Mouse (Mus musculus): Measurements from ENCODE around the gene Wipf3. TPM values are rescaled to one million over a fixed set of nuclear protein-coding genes. Genes with fewer than 3 reads are reported as not detected.

The Wipf3 gene
- total RNA-seq, 1 experiment = 1.4 TPM

DNA sequence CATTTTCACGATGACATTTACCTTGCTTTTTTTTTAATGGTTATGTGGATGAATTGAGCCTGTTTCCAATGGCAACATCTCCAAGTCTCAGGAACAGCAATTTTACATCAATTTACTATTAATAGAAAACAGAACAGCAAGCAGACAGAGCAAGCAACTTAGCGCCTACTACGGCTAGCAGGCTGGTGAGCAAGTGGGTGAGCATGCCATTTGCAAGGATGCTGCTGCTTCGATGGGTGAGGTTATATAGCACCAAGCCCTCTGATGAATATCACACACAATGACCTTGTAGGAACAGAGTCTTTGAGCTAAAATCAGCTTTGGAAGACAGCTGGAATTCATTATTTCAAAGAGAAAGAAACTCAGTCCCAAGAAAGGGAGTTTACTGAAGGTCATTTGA, 43.0 kb upstream of the Wipf3 start:
- H3K9ac ChIP-seq (ENCODE audit: insufficient read depth, low read depth, low read length, poor library complexity, severe bottlenecking) = no peak overlapping the region
- no peak overlapping the region for H3K4me3 ChIP-seq (ENCODE audit: insufficient read depth in 1 of 2, low read depth in 1 of 2, low read length in 2 of 2, poor library complexity in 1 of 2, severe bottlenecking in 1 of 2)
- DNase-seq (ENCODE audit: low read depth, low spot score) = no peak
- H3K4me1 ChIP-seq (ENCODE audit: control insufficient read depth in 2 of 2, insufficient read depth in 2 of 2, low read length in 2 of 2, poor library complexity in 1 of 2) = no peaks in the 10 kb centered on the region
- TF ChIP-seq ZNF384 (IDR thresholded peaks at IDR 0.05; ENCODE audit: low read depth, low read length) (no peak), ZC3H11A (IDR thresholded peaks at IDR 0.05; ENCODE audit: borderline replicate concordance, low read depth, low read length) (no peak), HCFC1 (IDR thresholded peaks at IDR 0.05; ENCODE audit: borderline replicate concordance, insufficient read depth, low read length) (no peak), CHD2 (IDR thresholded peaks at IDR 0.05; ENCODE audit: low read depth, low read length) (no peak), MAFK (IDR thresholded peaks at IDR 0.05; ENCODE audit: insufficient read depth, low read depth, low read length) (no peak)
- in situ Hi-C loops (cut with MboI; ENCODE audit: low sequenced_read_pairs in 2 of 2, unreplicated experiment in 2 of 2) = no loop called here
- H3K36me3 ChIP-seq (ENCODE audit: control insufficient read depth, insufficient read depth, low read length, poor library complexity, severe bottlenecking) = no peaks in the 10 kb centered on the region
- no peaks in the 10 kb centered on the region for H3K9me3 ChIP-seq (ENCODE audit: control insufficient read depth, insufficient read depth, low read depth, low read length)
- H3K27ac ChIP-seq (ENCODE audit: insufficient read depth, low read depth, low read length, poor library complexity, severe bottlenecking) = no peak overlapping the region

- no peak for TF ChIP-seq ZC3H11A (IDR thresholded peaks at IDR 0.05; ENCODE audit: borderline replicate concordance, low read depth, low read length)
- no peak for TF ChIP-seq CHD2 (IDR thresholded peaks at IDR 0.05; ENCODE audit: low read depth, low read length)
- TF ChIP-seq HCFC1 (IDR thresholded peaks at IDR 0.05; ENCODE audit: borderline replicate concordance, insufficient read depth, low read length) = no peak
- no peak for TF ChIP-seq ZNF384 (IDR thresholded peaks at IDR 0.05; ENCODE audit: low read depth, low read length)
- no peak for TF ChIP-seq MAFK (IDR thresholded peaks at IDR 0.05; ENCODE audit: insufficient read depth, low read depth, low read length)
- Histone ChIP-seq H3K27ac (ENCODE audit: insufficient read depth, low read depth, low read length, poor library complexity, severe bottlenecking) (no peak overlapping the region), H3K9ac (ENCODE audit: insufficient read depth, low read depth, low read length, poor library complexity, severe bottlenecking) (no peak overlapping the region), H3K4me1 (ENCODE audit: control insufficient read depth in 2 of 2, insufficient read depth in 2 of 2, low read length in 2 of 2, poor library complexity in 1 of 2) (no peaks in the 10 kb centered on the region), H3K9me3 (ENCODE audit: control insufficient read depth, insufficient read depth, low read depth, low read length) (no peaks in the 10 kb centered on the region), H3K4me3 (ENCODE audit: insufficient read depth in 1 of 2, low read depth in 1 of 2, low read length in 2 of 2, poor library complexity in 1 of 2, severe bottlenecking in 1 of 2) (no peak overlapping the region), H3K36me3 (ENCODE audit: control insufficient read depth, insufficient read depth, low read length, poor library complexity, severe bottlenecking) (no peaks in the 10 kb centered on the region)
- no peak for DNase-seq (ENCODE audit: low read depth, low spot score)
- in situ Hi-C loops (cut with MboI; ENCODE audit: low sequenced_read_pairs in 2 of 2, unreplicated experiment in 2 of 2) = no loop called here
Measured at GRCm38 (mm10) chr6:54387044-54387443, 42.4 kb upstream of the Wipf3 start.

- no peak overlapping the region for H3K27ac ChIP-seq (ENCODE audit: insufficient read depth, low read depth, low read length, poor library complexity, severe bottlenecking)
- DNase-seq (ENCODE audit: low read depth, low spot score) = no peak
- no peak overlapping the region for H3K4me3 ChIP-seq (ENCODE audit: insufficient read depth in 1 of 2, low read depth in 1 of 2, low read length in 2 of 2, poor library complexity in 1 of 2, severe bottlenecking in 1 of 2)
- H3K36me3 ChIP-seq (ENCODE audit: control insufficient read depth, insufficient read depth, low read length, poor library complexity, severe bottlenecking) = no peaks in the 10 kb centered on the region
- no peaks in the 10 kb centered on the region for H3K9me3 ChIP-seq (ENCODE audit: control insufficient read depth, insufficient read depth, low read depth, low read length)
- no peak overlapping the region for H3K9ac ChIP-seq (ENCODE audit: insufficient read depth, low read depth, low read length, poor library complexity, severe bottlenecking)
- no peaks in the 10 kb centered on the region for H3K4me1 ChIP-seq (ENCODE audit: control insufficient read depth in 2 of 2, insufficient read depth in 2 of 2, low read length in 2 of 2, poor library complexity in 1 of 2)
- in situ Hi-C loops (cut with MboI; ENCODE audit: low sequenced_read_pairs in 2 of 2, unreplicated experiment in 2 of 2) = no loop called here
- TF ChIP-seq ZNF384 (IDR thresholded peaks at IDR 0.05; ENCODE audit: low read depth, low read length) = no peak
- no peak for TF ChIP-seq CHD2 (IDR thresholded peaks at IDR 0.05; ENCODE audit: low read depth, low read length)
- no peak for TF ChIP-seq HCFC1 (IDR thresholded peaks at IDR 0.05; ENCODE audit: borderline replicate concordance, insufficient read depth, low read length)
- TF ChIP-seq MAFK (IDR thresholded peaks at IDR 0.05; ENCODE audit: insufficient read depth, low read depth, low read length) = no peak
- no peak for TF ChIP-seq ZC3H11A (IDR thresholded peaks at IDR 0.05; ENCODE audit: borderline replicate concordance, low read depth, low read length)
Measured at GRCm38 (mm10) chr6:54387751-54388150, 41.7 kb upstream of the Wipf3 start.

DNA sequence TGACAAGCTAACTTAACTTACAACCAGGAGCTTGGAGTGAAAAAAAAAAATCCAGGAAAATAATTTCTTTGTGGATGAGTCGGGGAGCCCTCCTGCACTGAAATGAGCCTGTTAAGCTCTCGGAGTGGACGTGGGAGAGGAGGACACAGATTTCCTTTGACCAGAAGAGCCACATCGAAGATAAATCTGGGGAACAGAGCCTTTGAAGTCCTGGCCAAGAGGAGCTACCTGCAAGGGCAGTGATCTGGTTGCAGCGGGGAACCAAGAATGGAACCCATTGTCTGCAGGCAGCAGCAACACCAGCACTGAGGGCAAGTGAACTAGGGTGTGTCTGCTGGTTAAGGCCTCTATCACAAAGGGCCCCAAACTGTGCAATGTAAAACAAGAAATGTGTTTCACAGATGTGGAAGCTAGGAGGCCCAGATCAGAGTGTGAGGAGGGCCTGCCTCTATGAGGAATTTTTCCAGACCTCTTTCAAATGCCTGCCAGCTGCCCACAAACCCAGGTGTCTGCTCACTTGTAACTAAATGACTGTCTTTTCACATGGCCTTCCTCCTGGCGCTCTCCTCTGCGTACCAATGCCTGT, 40.6 kb upstream of the Wipf3 start:
- H3K4me3 ChIP-seq (ENCODE audit: insufficient read depth in 1 of 2, low read depth in 1 of 2, low read length in 2 of 2, poor library complexity in 1 of 2, severe bottlenecking in 1 of 2) = no peak overlapping the region
- H3K27ac ChIP-seq (ENCODE audit: insufficient read depth, low read depth, low read length, poor library complexity, severe bottlenecking) = no peak overlapping the region
- DNase-seq (ENCODE audit: low read depth, low spot score) = no peak
- H3K4me1 ChIP-seq (ENCODE audit: control insufficient read depth in 2 of 2, insufficient read depth in 2 of 2, low read length in 2 of 2, poor library complexity in 1 of 2) = no peaks in the 10 kb centered on the region
- in situ Hi-C loops (cut with MboI; ENCODE audit: low sequenced_read_pairs in 2 of 2, unreplicated experiment in 2 of 2) = no loop called here
- no peak overlapping the region for H3K9ac ChIP-seq (ENCODE audit: insufficient read depth, low read depth, low read length, poor library complexity, severe bottlenecking)
- no peaks in the 10 kb centered on the region for H3K9me3 ChIP-seq (ENCODE audit: control insufficient read depth, insufficient read depth, low read depth, low read length)
- TF ChIP-seq MAFK (IDR thresholded peaks at IDR 0.05; ENCODE audit: insufficient read depth, low read depth, low read length) = no peak
- TF ChIP-seq HCFC1 (IDR thresholded peaks at IDR 0.05; ENCODE audit: borderline replicate concordance, insufficient read depth, low read length) = no peak
- no peak for TF ChIP-seq CHD2 (IDR thresholded peaks at IDR 0.05; ENCODE audit: low read depth, low read length)
- no peak for TF ChIP-seq ZNF384 (IDR thresholded peaks at IDR 0.05; ENCODE audit: low read depth, low read length)
- no peak for TF ChIP-seq ZC3H11A (IDR thresholded peaks at IDR 0.05; ENCODE audit: borderline replicate concordance, low read depth, low read length)
- H3K36me3 ChIP-seq (ENCODE audit: control insufficient read depth, insufficient read depth, low read length, poor library complexity, severe bottlenecking) = no peaks in the 10 kb centered on the region

Measured in ES-E14 (cell line).